Mouse (Mus musculus) forebrain, embryonic 16.5 days (tissue): ENCODE measurements around the gene Prg4. TPM values are rescaled to one million over a fixed set of nuclear protein-coding genes. Genes with fewer than 3 reads are reported as not detected.

ENCODE experiments used
- ATAC-seq: fragments of 200-750 bp; cut with Nextera tagmentation; 2 replicates; pipeline ENCODE4 v1.8.0; 2017; ENCODE audit warnings: mild to moderate bottlenecking, moderate library complexity
- H3K27ac ChIP-seq: fragments of 300-500 bp; sonication (generic); 2 replicates; pipeline ENCODE4 v1.5.1; 2014; ENCODE audit warnings: low read length, control low read depth
- H3K27me3 ChIP-seq: fragments of 300-500 bp; sonication (generic); replicated peaks from 2 replicates; pipeline ENCODE4 v1.6.1; 2014; ENCODE audit warnings: low read length; ENCODE audit not compliant: control insufficient read depth, insufficient read depth
- H3K36me3 ChIP-seq: fragments of 300-500 bp; sonication (generic); 2 replicates; pipeline ENCODE4 v1.6.1; 2014; ENCODE audit not compliant: control insufficient read depth, insufficient read depth
- H3K4me1 ChIP-seq: fragments of 300-500 bp; sonication (generic); replicated peaks from 2 replicates; pipeline ENCODE4 v1.6.1; 2014; ENCODE audit warnings: low read length; ENCODE audit not compliant: control insufficient read depth, insufficient read depth
- H3K4me2 ChIP-seq: fragments of 300-500 bp; sonication (generic); 2 replicates; pipeline ENCODE4 v1.6.1; 2014; ENCODE audit warnings: mild to moderate bottlenecking, low read length, control low read depth
- H3K4me3 ChIP-seq: fragments of 300-500 bp; sonication (generic); replicated peaks from 2 replicates; pipeline ENCODE4 v1.5.1; 2014; ENCODE audit warnings: mild to moderate bottlenecking, low read length, control low read depth
- H3K9ac ChIP-seq: fragments of 300-500 bp; sonication (generic); replicated peaks from 2 replicates; pipeline ENCODE4 v1.6.1; 2014; ENCODE audit warnings: low read depth, low read length, control low read depth
- H3K9me3 ChIP-seq: fragments of 300-500 bp; sonication (generic); 2 replicates; pipeline ENCODE4 v1.6.1; 2016; ENCODE audit warnings: low read length; ENCODE audit not compliant: control insufficient read depth
- WGBS: fragments of 180-500 bp; shearing (Covaris S2); extraction: QIAGEN DNeasy Blood & Tissue Kit; methylation state at CpG from one replicate; pipeline ENCODE4 v1.1.7; 2014; 5-methylcytosine and 5-hydroxymethylcytosine counted together
- polyA plus RNA-seq: library from polyadenylated mRNA; unstranded; fragments of >200 nt; fragmentation: Nextera tagmentation; extraction: Ambion mirVana; gene quantifications from 2 replicates; pipeline ENCODE4 v1.2.1, GENCODE M21; 2015

The Prg4 gene
- polyA plus RNA-seq, 1 experiment from 2014 or later, result 0.53 TPM

- WGBS, result 43% methylated on average over 3 of the region's 3 CpGs
- Histone ChIP-seq H3K4me1 (no peaks in the 10 kb centered on the region), H3K9me3 (no peaks in the 10 kb centered on the region), H3K4me3 (no peak overlapping the region), H3K27ac (no peak overlapping the region), H3K4me2 (no peak overlapping the region), H3K36me3 (peaks cover 55% of the 10 kb centered on the region), H3K9ac (no peak overlapping the region), H3K27me3 (no peaks in the 10 kb centered on the region)
- ATAC-seq, result no peak
Measured at GRCm38 (mm10) chr1:150426216-150426615, 39.7 kb downstream of the Prg4 start.

- no peak for ATAC-seq
- WGBS, result 80% methylated on average over 9 of the region's 9 CpGs
- Histone ChIP-seq H3K27me3 (no peaks in the 10 kb centered on the region), H3K4me2 (no peak overlapping the region), H3K4me3 (no peak overlapping the region), H3K4me1 (no peaks in the 10 kb centered on the region), H3K36me3 (peaks cover 52% of the 10 kb centered on the region), H3K9ac (no peak overlapping the region), H3K9me3 (no peaks in the 10 kb centered on the region), H3K27ac (no peak overlapping the region)
Measured at GRCm38 (mm10) chr1:150425665-150426064, 40.3 kb downstream of the Prg4 start.

GRCm38 (mm10) chr1:150418426-150418825 is 47.5 kb downstream of the Prg4 start:
- H3K27ac ChIP-seq, result no peak overlapping the region
- no peaks in the 10 kb centered on the region for H3K9me3 ChIP-seq
- no peak overlapping the region for H3K4me2 ChIP-seq
- no peak overlapping the region for H3K9ac ChIP-seq
- ATAC-seq, result no peak
- H3K4me1 ChIP-seq, result no peaks in the 10 kb centered on the region
- peaks cover 54% of the 10 kb centered on the region for H3K36me3 ChIP-seq
- H3K27me3 ChIP-seq, result no peaks in the 10 kb centered on the region
- H3K4me3 ChIP-seq, result no peak overlapping the region
- 88% methylated on average over 4 of the region's 4 CpGs for WGBS

- no peak for ATAC-seq
- WGBS, result 97% methylated on average over 3 of the region's 3 CpGs
- no peak overlapping the region for H3K9ac ChIP-seq
- H3K27ac ChIP-seq, result no peak overlapping the region
- no peak overlapping the region for H3K4me3 ChIP-seq
- H3K36me3 ChIP-seq, result peaks cover 53% of the 10 kb centered on the region
- no peak overlapping the region for H3K4me2 ChIP-seq
- H3K4me1 ChIP-seq, result no peaks in the 10 kb centered on the region
- no peaks in the 10 kb centered on the region for H3K9me3 ChIP-seq
- H3K27me3 ChIP-seq, result no peaks in the 10 kb centered on the region
Measured at GRCm38 (mm10) chr1:150416006-150416405, 50.0 kb downstream of the Prg4 start.

GRCm38 (mm10) chr1:150409996-150410395 is 56.0 kb downstream of the Prg4 start:
- WGBS, result 94% methylated on average over 6 of the region's 6 CpGs
- peaks cover 42% of the 10 kb centered on the region for H3K36me3 ChIP-seq

GRCm38 (mm10) chr1:150407285-150407684 is 58.7 kb downstream of the Prg4 start:
- H3K4me3 ChIP-seq, result no peak overlapping the region
- no peak overlapping the region for H3K4me2 ChIP-seq
- ATAC-seq, result no peak
- H3K27me3 ChIP-seq, result no peaks in the 10 kb centered on the region
- no peak overlapping the region for H3K27ac ChIP-seq
- H3K9ac ChIP-seq, result no peak overlapping the region
- H3K4me1 ChIP-seq, result no peaks in the 10 kb centered on the region
- H3K9me3 ChIP-seq, result no peaks in the 10 kb centered on the region
- H3K36me3 ChIP-seq, result peaks cover 43% of the 10 kb centered on the region
- WGBS, result 89% methylated on average over 9 of the region's 9 CpGs

More at GRCm38 (mm10) chr1:150409996-150410395, 56.0 kb downstream of the Prg4 start:
- no peak overlapping the region for H3K4me2 ChIP-seq
- H3K4me1 ChIP-seq, result no peaks in the 10 kb centered on the region
- H3K4me3 ChIP-seq, result no peak overlapping the region
- no peak for ATAC-seq
- no peaks in the 10 kb centered on the region for H3K27me3 ChIP-seq
- no peaks in the 10 kb centered on the region for H3K9me3 ChIP-seq
- H3K27ac ChIP-seq, result no peak overlapping the region
- no peak overlapping the region for H3K9ac ChIP-seq

- Histone ChIP-seq H3K9me3 (no peaks in the 10 kb centered on the region), H3K9ac (no peak overlapping the region), H3K27me3 (no peaks in the 10 kb centered on the region), H3K27ac (no peak overlapping the region), H3K4me1 (no peaks in the 10 kb centered on the region), H3K4me2 (no peak overlapping the region), H3K36me3 (peaks cover 34% of the 10 kb centered on the region), H3K4me3 (no peak overlapping the region)
- no peak for ATAC-seq
- 96% methylated on average over 3 of the region's 3 CpGs for WGBS
Measured at GRCm38 (mm10) chr1:150404555-150404954, 61.4 kb downstream of the Prg4 start.

- H3K4me2 ChIP-seq, result no peak overlapping the region
- H3K4me3 ChIP-seq, result no peak overlapping the region
- peaks cover 33% of the 10 kb centered on the region for H3K36me3 ChIP-seq
- no peak overlapping the region for H3K9ac ChIP-seq
- H3K27ac ChIP-seq, result no peak overlapping the region
- no peaks in the 10 kb centered on the region for H3K27me3 ChIP-seq
- H3K4me1 ChIP-seq, result no peaks in the 10 kb centered on the region
- WGBS, result 92% methylated on average over 3 of the region's 3 CpGs
- ATAC-seq, result no peak
- H3K9me3 ChIP-seq, result no peaks in the 10 kb centered on the region
Measured at GRCm38 (mm10) chr1:150403914-150404313, 62.1 kb downstream of the Prg4 start.
